Mouse (Mus musculus): Measurements from ENCODE around the gene Cth. TPM values are rescaled to one million over a fixed set of nuclear protein-coding genes. Genes with fewer than 3 reads are reported as not detected.

The Cth gene
- total RNA-seq, 2 experiments from 2014 or later = 4.9 to 7.9 TPM

Other genes starting within 250 kb of the Cth start
- gene Ankrd13c, start 22.2 kb upstream of the Cth start, total RNA-seq (2021) = 10 to 100 TPM; 93.7 to 97.6 TPM
- gene Srsf11, start 111.6 kb upstream of the Cth start, total RNA-seq (2021) = 100 to 1,000 TPM; 144 to 164 TPM
- 10 to 100 TPM; 26.0 to 29.4 TPM for gene Lrrc40, start 111.6 kb upstream of the Cth start, total RNA-seq (2021)